Mouse (Mus musculus) heart, embryonic 10.5 days (tissue): ENCODE data around the gene Taf9. TPM values are rescaled to one million over a fixed set of nuclear protein-coding genes. Genes with fewer than 3 reads are reported as not detected.

ENCODE experiments used
- DNase-seq: peaks from one replicate; pipeline ENCODE4 v3.0.0-alpha.2; 2017; ENCODE audit warnings: low spot score
- H3K27ac ChIP-seq: fragments of 300-500 bp; sonication (generic); 2 replicates; pipeline ENCODE4 v1.5.1; 2016; ENCODE audit warnings: mild to moderate bottlenecking
- H3K27me3 ChIP-seq: fragments of 300-500 bp; sonication (generic); 2 replicates; pipeline ENCODE4 v1.6.1; 2016; ENCODE audit warnings: mild to moderate bottlenecking; ENCODE audit not compliant: poor library complexity, insufficient read depth, severe bottlenecking
- H3K36me3 ChIP-seq: fragments of 300-500 bp; sonication (generic); 2 replicates; pipeline ENCODE4 v1.6.1; 2016; ENCODE audit warnings: mild to moderate bottlenecking, moderate library complexity
- H3K4me1 ChIP-seq: fragments of 300-500 bp; sonication (generic); 2 replicates; pipeline ENCODE4 v1.6.1; 2016; ENCODE audit warnings: mild to moderate bottlenecking
- H3K4me3 ChIP-seq: fragments of 300-500 bp; sonication (generic); 2 replicates; pipeline ENCODE4 v1.5.1; 2016; ENCODE audit warnings: mild to moderate bottlenecking, moderate library complexity
- H3K9me3 ChIP-seq: fragments of 300-500 bp; sonication (generic); 2 replicates; pipeline ENCODE4 v1.6.1; 2016; ENCODE audit warnings: mild to moderate bottlenecking, moderate library complexity
- WGBS: fragments of 180-500 bp; shearing (Covaris S2); methylation state at CpG from one replicate; pipeline ENCODE4 v1.1.7; 2016; 5-methylcytosine and 5-hydroxymethylcytosine counted together
- polyA plus RNA-seq: library from polyadenylated mRNA; unstranded; fragments of >200 nt; fragmentation: Nextera tagmentation; extraction: Ambion mirVana; gene quantifications from 2 replicates; pipeline ENCODE4 v1.2.1, GENCODE M21; 2016

Taf9 gene
- polyA plus RNA-seq, 1 experiment from 2014 or later, result 12.4 TPM

DNA sequence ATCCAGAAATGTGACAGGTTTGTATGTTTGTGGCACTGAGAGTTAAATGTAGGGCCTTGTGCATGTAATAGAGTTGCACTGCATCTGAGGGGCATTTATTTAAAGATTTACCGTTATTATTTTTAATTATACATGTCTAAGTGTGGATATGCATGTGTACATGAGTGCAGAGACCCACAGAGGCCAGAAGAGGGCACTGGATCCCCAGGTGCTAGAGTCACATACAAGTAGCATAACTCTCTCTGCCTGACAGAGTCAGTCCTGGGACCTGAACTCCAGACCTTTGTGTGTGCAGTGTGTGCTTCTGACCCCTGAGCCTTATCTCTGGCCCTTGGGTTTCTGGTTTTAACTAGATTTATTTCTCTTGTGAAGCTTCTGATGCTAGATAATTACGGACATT is 33.0 kb downstream of the Taf9 start:
- no peaks in the 10 kb centered on the region for H3K4me1 ChIP-seq
- no peaks in the 10 kb centered on the region for H3K9me3 ChIP-seq
- WGBS, result 62% methylated on average over 2 of the region's 2 CpGs
- DNase-seq, result no peak
- no peak overlapping the region for H3K27ac ChIP-seq
- H3K4me3 ChIP-seq, result no peak overlapping the region
- H3K27me3 ChIP-seq, result no peaks in the 10 kb centered on the region
- H3K36me3 ChIP-seq, result no peaks in the 10 kb centered on the region

DNA sequence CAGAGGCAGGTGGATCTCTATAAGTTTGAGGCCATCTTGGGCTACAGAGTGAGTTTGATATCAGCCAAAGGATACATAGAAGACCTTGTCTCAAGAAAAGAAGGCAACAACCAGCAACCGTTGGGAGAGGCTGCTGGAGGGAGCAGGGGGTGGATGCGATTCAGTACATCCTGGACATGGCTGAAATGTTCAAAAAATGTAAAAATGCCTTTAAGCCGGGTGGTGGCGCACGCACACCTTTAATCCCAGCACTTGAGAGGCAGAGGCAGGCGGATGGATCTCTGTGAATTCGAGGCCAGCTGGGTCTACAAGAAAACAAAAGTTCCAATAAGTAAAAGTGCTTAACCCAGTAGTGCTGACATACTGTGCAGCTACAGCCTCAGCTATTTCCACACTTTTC is 36.1 kb downstream of the Taf9 start:
- Histone ChIP-seq H3K4me3 (no peak overlapping the region), H3K27me3 (no peaks in the 10 kb centered on the region), H3K9me3 (no peaks in the 10 kb centered on the region), H3K27ac (no peak overlapping the region), H3K36me3 (0 out of 2 replicates have a peak, but pooled peaks cover 4% of the 10 kb centered on the region), H3K4me1 (no peaks in the 10 kb centered on the region)
- no peak for DNase-seq
- WGBS, result 49% methylated on average over 7 of the region's 7 CpGs

DNA sequence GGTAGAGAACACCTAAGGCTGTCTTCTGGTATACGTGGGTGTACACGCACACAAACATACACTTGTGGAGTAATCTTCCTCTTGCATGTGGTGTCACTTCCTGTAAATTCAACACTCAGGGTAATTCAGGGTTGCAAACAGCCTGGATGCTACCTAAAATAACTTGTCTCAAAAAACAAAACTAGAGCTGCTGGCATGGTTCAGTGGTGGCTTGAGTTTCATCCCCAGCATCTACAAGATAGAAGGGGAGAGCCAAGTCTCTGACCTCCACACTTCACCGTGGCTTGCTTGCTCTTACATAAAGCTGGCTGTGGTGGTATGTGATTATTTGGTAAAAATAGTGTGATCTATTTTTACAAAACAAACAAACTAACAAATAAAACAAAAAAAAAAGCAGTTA is 46.2 kb downstream of the Taf9 start:
- no peaks in the 10 kb centered on the region for H3K27me3 ChIP-seq
- H3K4me3 ChIP-seq, result no peak overlapping the region
- H3K4me1 ChIP-seq, result no peaks in the 10 kb centered on the region
- no peak for DNase-seq
- H3K27ac ChIP-seq, result no peak overlapping the region
- 95% methylated on average over 3 of the region's 3 CpGs for WGBS
- H3K36me3 ChIP-seq, result peaks cover 65% of the 10 kb centered on the region
- H3K9me3 ChIP-seq, result no peaks in the 10 kb centered on the region

GRCm38 (mm10) chr13:100698866-100699265 is 47.5 kb downstream of the Taf9 start:
- WGBS, result 95% methylated on average over 10 of the region's 10 CpGs
- DNase-seq, result no peak
- no peaks in the 10 kb centered on the region for H3K4me1 ChIP-seq
- H3K4me3 ChIP-seq, result no peak overlapping the region
- no peak overlapping the region for H3K27ac ChIP-seq
- no peaks in the 10 kb centered on the region for H3K9me3 ChIP-seq
- peaks cover 78% of the 10 kb centered on the region for H3K36me3 ChIP-seq
- no peaks in the 10 kb centered on the region for H3K27me3 ChIP-seq

DNA sequence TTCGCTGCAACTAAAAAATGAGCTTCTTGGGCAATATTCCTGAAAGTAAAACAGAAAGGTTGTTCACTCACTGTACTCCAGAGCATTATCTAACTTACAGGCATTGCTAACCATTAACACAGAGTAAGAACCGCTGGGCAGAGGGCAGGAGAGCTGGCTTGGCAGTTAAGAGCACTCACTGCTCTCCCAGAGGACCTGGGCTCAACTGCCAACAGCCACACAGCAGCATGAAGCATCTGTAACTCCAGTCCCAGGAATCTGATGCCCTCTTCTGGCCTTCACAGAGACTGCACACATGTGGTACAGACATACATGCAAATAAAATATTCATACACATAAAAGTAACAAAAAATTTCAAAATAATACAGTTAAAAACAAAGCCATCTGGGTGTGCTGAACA is 52.1 kb downstream of the Taf9 start:
- no peak overlapping the region for H3K4me3 ChIP-seq
- H3K27ac ChIP-seq, result no peak overlapping the region
- 97% methylated on average over 2 of the region's 2 CpGs for WGBS
- peaks cover 95% of the 10 kb centered on the region for H3K36me3 ChIP-seq
- DNase-seq, result no peak
- no peaks in the 10 kb centered on the region for H3K9me3 ChIP-seq
- no peaks in the 10 kb centered on the region for H3K27me3 ChIP-seq
- no peaks in the 10 kb centered on the region for H3K4me1 ChIP-seq

Other genes starting within 250 kb of the Taf9 start
- not detected in 2 replicates for gene Naip1, start 198.7 kb upstream of the Taf9 start, polyA plus RNA-seq
- 58.9 and 73.5 TPM in 2 replicates for gene Gtf2h2, start 159.0 kb upstream of the Taf9 start, polyA plus RNA-seq
- gene Ocln, start 98.9 kb upstream of the Taf9 start, polyA plus RNA-seq, result 1.7 and 4.8 TPM in 2 replicates
- gene Marveld2, start 34.6 kb upstream of the Taf9 start, polyA plus RNA-seq, result 3.7 and 5.3 TPM in 2 replicates
- gene Ak6, start 600 bp upstream of the Taf9 start, polyA plus RNA-seq, result 271 and 304 TPM in 2 replicates
- gene Rad17, start 528 bp upstream of the Taf9 start, polyA plus RNA-seq, result 24.1 and 25.6 TPM in 2 replicates
- 4.2 and 5.8 TPM in 2 replicates for gene Ccdc125, start 18.1 kb downstream of the Taf9 start, polyA plus RNA-seq
- 86.2 and 106 TPM in 2 replicates for gene Cdk7, start 79.4 kb downstream of the Taf9 start, polyA plus RNA-seq
- gene Mrps36, start 93.1 kb downstream of the Taf9 start, polyA plus RNA-seq, result 202 and 238 TPM in 2 replicates
- 28.9 and 38.1 TPM in 2 replicates for gene Cenph, start 124.3 kb downstream of the Taf9 start, polyA plus RNA-seq
- gene Ccnb1, start 135.0 kb downstream of the Taf9 start, polyA plus RNA-seq, result 295 and 306 TPM in 2 replicates
- 39.0 and 45.6 TPM in 2 replicates for gene Slc30a5, start 181.8 kb downstream of the Taf9 start, polyA plus RNA-seq